Mouse (Mus musculus) limb, embryonic 14.5 days (tissue): ENCODE data around the gene Pofut2. TPM values are rescaled to one million over a fixed set of nuclear protein-coding genes. Genes with fewer than 3 reads are reported as not detected.

Experiments
- ATAC-seq: fragments of 200-750 bp; cut with Nextera tagmentation; 2 replicates; pipeline ENCODE4 v1.8.0; 2017; ENCODE audit warnings: low read depth, moderate number of reproducible peaks, moderate TSS enrichment; ENCODE audit not compliant: low FRiP score
- DNase-seq: peaks from one replicate; pipeline ENCODE4 v3.0.0-alpha.2; 2015; ENCODE audit warnings: low spot score
- H3K27ac ChIP-seq: fragments of 300-500 bp; sonication (generic); replicated peaks from 2 replicates; pipeline ENCODE4 v1.5.1; 2014; ENCODE audit warnings: low read depth, mild to moderate bottlenecking, low read length, moderate library complexity, mixed read lengths
- H3K27me3 ChIP-seq: fragments of 300-500 bp; sonication (generic); 2 replicates; pipeline ENCODE4 v1.6.1; 2014; ENCODE audit warnings: low read length, mixed read lengths; ENCODE audit not compliant: control insufficient read depth, insufficient read depth
- H3K36me3 ChIP-seq: fragments of 300-500 bp; sonication (generic); 2 replicates; pipeline ENCODE4 v1.6.1; 2014; ENCODE audit warnings: mild to moderate bottlenecking, low read length, moderate library complexity, mixed read lengths; ENCODE audit not compliant: control insufficient read depth, insufficient read depth
- H3K4me1 ChIP-seq: fragments of 300-500 bp; sonication (generic); 2 replicates; pipeline ENCODE4 v1.6.1; 2014; ENCODE audit warnings: antibody characterized with exemption, low read length, mixed read lengths; ENCODE audit not compliant: control insufficient read depth, insufficient read depth
- H3K4me2 ChIP-seq: fragments of 300-500 bp; sonication (generic); replicated peaks from 2 replicates; pipeline ENCODE4 v1.6.1; 2014; ENCODE audit warnings: low read depth, mild to moderate bottlenecking, low read length, moderate library complexity; ENCODE audit not compliant: severe bottlenecking
- H3K4me3 ChIP-seq: fragments of 300-500 bp; sonication (generic); replicated peaks from 2 replicates; pipeline ENCODE4 v1.5.1; 2014; ENCODE audit warnings: low read length
- H3K9ac ChIP-seq: fragments of 300-500 bp; sonication (generic); 2 replicates; pipeline ENCODE4 v1.6.1; 2014; ENCODE audit warnings: mild to moderate bottlenecking, low read depth, low read length, moderate library complexity; ENCODE audit not compliant: severe bottlenecking
- H3K9me3 ChIP-seq: fragments of 300-500 bp; sonication (generic); 2 replicates; pipeline ENCODE4 v1.6.1; 2016; ENCODE audit warnings: low read length; ENCODE audit not compliant: control insufficient read depth
- POLR2A ChIP-seq: fragments of 200-500 bp; IDR thresholded peaks from 2 replicates; pipeline ENCODE4 v1.8.0; 2012; ENCODE audit warnings: inconsistent platforms, mild to moderate bottlenecking, moderate library complexity, borderline replicate concordance; ENCODE audit not compliant: insufficient read depth, insufficient read length; ENCODE audit errors: extremely low read depth
- WGBS: fragments of 180-500 bp; shearing (Covaris S2); extraction: QIAGEN DNeasy Blood & Tissue Kit; methylation state at CpG from one replicate; pipeline ENCODE4 v1.1.7; 2014; 5-methylcytosine and 5-hydroxymethylcytosine counted together
- polyA plus RNA-seq, 2 experiments: library from polyadenylated mRNA; depleted of rRNA in 1 of 2; stranded (reverse) in 1 of 2; unstranded in 1 of 2; fragments of >200 nt; fragmentation: Nextera tagmentation in 1 of 2; extraction: Ambion mirVana in 1 of 2; gene quantifications; 2 replicates each; pipeline versions ENCODE4 v1.2.1 to v1.2.3; 2012 to 2014

Gene Pofut2
- polyA plus RNA-seq, 2 experiments = 147 to 167 TPM

- no peak overlapping the region for H3K27ac ChIP-seq
- 65% methylated on average over 2 of the region's 2 CpGs for WGBS
- TF ChIP-seq POLR2A = no peak
These were observed 40.2 kb downstream of the Pofut2 start for GRCm38 (mm10) chr10:77299194-77299593.

GRCm38 (mm10) chr10:77300237-77300933 lies 41.4 kb downstream of the Pofut2 start:
- WGBS = 84% methylated on average over 8 of the region's 8 CpGs
- Histone ChIP-seq H3K9me3 (no peaks in the 10 kb centered on the region), H3K27ac (no peak overlapping the region), H3K4me2 (no peak overlapping the region), H3K9ac (no peak overlapping the region), H3K27me3 (no peaks in the 10 kb centered on the region), H3K4me3 (no peak overlapping the region), H3K4me1 (no peaks in the 10 kb centered on the region), H3K36me3 (no peaks in the 10 kb centered on the region)
- ATAC-seq (no peak), DNase-seq (no peak)
- no peak for TF ChIP-seq POLR2A

More at GRCm38 (mm10) chr10:77299194-77299593, 40.2 kb downstream of the Pofut2 start:
- Histone ChIP-seq H3K9me3 (no peaks in the 10 kb centered on the region), H3K4me2 (no peak overlapping the region), H3K4me3 (no peak overlapping the region), H3K4me1 (no peaks in the 10 kb centered on the region), H3K27me3 (no peaks in the 10 kb centered on the region), H3K36me3 (no peaks in the 10 kb centered on the region), H3K9ac (no peak overlapping the region)
- DNase-seq (no peak), ATAC-seq (no peak)

GRCm38 (mm10) chr10:77300934-77301297 lies 41.9 kb downstream of the Pofut2 start:
- WGBS = 82% methylated on average over 4 of the region's 4 CpGs
- no peak for TF ChIP-seq POLR2A

DNA sequence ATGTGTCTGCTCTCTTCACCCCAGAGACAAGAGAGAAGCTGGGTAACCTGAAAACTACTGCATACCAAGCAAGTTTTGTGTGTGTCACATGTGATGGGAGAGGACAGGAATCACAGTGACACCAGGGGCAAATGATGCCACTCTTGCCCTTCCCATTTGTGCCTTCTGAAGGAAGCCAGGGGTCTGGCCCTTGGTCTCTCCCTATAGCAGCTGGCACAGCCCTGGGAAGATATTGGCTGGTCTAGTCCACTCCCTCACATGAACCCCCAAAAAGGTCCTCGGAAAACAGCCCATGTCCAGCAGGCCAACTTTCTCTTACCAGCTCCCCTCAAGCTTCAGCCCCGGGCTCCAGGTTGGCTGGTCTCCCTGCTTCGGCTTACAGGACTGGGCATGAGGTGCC lies 45.3 kb downstream of the Pofut2 start:
- Histone ChIP-seq H3K36me3 (no peaks in the 10 kb centered on the region), H3K4me2 (no peak overlapping the region), H3K4me3 (no peak overlapping the region), H3K27ac (no peak overlapping the region), H3K9me3 (no peaks in the 10 kb centered on the region), H3K4me1 (no peaks in the 10 kb centered on the region), H3K27me3 (no peaks in the 10 kb centered on the region), H3K9ac (no peak overlapping the region)
- TF ChIP-seq POLR2A = no peak
- ATAC-seq (no peak), DNase-seq (no peak)
- WGBS = 86% methylated on average over 3 of the region's 3 CpGs

More at GRCm38 (mm10) chr10:77300934-77301297, 41.9 kb downstream of the Pofut2 start:
- Histone ChIP-seq H3K4me1 (no peaks in the 10 kb centered on the region), H3K4me3 (no peak overlapping the region), H3K27me3 (no peaks in the 10 kb centered on the region), H3K9me3 (no peaks in the 10 kb centered on the region), H3K4me2 (no peak overlapping the region), H3K36me3 (no peaks in the 10 kb centered on the region), H3K27ac (no peak overlapping the region), H3K9ac (no peak overlapping the region)
- DNase-seq = no peak
- no peak for ATAC-seq

- TF ChIP-seq POLR2A = no peak
- H3K9me3 ChIP-seq = no peaks in the 10 kb centered on the region
- H3K4me1 ChIP-seq = no peaks in the 10 kb centered on the region
- ATAC-seq (no peak), DNase-seq (no peak)
- H3K27ac ChIP-seq = no peak overlapping the region
- H3K27me3 ChIP-seq = no peaks in the 10 kb centered on the region
- 58% methylated on average over 4 of the region's 4 CpGs for WGBS
- no peaks in the 10 kb centered on the region for H3K36me3 ChIP-seq
- H3K4me3 ChIP-seq = no peak overlapping the region
- no peak overlapping the region for H3K9ac ChIP-seq
- no peak overlapping the region for H3K4me2 ChIP-seq
These were observed 46.0 kb downstream of the Pofut2 start for GRCm38 (mm10) chr10:77304840-77305533.
